Mouse (Mus musculus) cerebellum, adult 9-10 months (tissue): ENCODE results near the gene Micall1.

ENCODE experiments used
- DNase-seq: peaks from one replicate; pipeline ENCODE4 v3.0.0; 2022

Micall1 gene

GRCm38 (mm10) chr15:79108421-79109320 lies at the start of gene Micall1:
Gene Micall1 (plus strand): TSS chr15:79108898.
- peak; percentile 66 for DNase-seq

- no peak for DNase-seq
Observed at GRCm38 (mm10) chr15:79060887-79061565, 47.7 kb upstream of the Micall1 start.

GRCm38 (mm10) chr15:79062376-79063159 lies 46.1 kb upstream of the Micall1 start, which contains the start of gene Ankrd54:
Gene Ankrd54 (minus strand): TSS chr15:79062893.
- DNase-seq, result peak; percentile 100

GRCm38 (mm10) chr15:79063160-79063740 lies 45.4 kb upstream of the Micall1 start:
- no peak for DNase-seq

- peak; percentile 23 for DNase-seq
Observed at GRCm38 (mm10) chr15:79065086-79065770, 43.5 kb upstream of the Micall1 start.

- DNase-seq, result peak; percentile 15
Observed at GRCm38 (mm10) chr15:79066276-79066675, 42.4 kb upstream of the Micall1 start.

GRCm38 (mm10) chr15:79067631-79068030 lies 41.1 kb upstream of the Micall1 start:
- DNase-seq, result no peak

GRCm38 (mm10) chr15:79068416-79068815 lies 40.3 kb upstream of the Micall1 start:
- no peak for DNase-seq

- peak; percentile 74 for DNase-seq
Observed at GRCm38 (mm10) chr15:79071117-79072039, 37.3 kb upstream of the Micall1 start.

- DNase-seq, result no peak
Observed at GRCm38 (mm10) chr15:79073752-79074151, 34.9 kb upstream of the Micall1 start.

GRCm38 (mm10) chr15:79074446-79074845 lies 34.3 kb upstream of the Micall1 start:
- no peak for DNase-seq

- DNase-seq, result peak; percentile 82
Observed at GRCm38 (mm10) chr15:79074913-79075532, 33.7 kb upstream of the Micall1 start, which contains the start of gene Eif3l. Gene Eif3l (plus strand): TSS chr15:79075179.

- DNase-seq, result no peak
Observed at GRCm38 (mm10) chr15:79075658-79076365, 32.9 kb upstream of the Micall1 start.

GRCm38 (mm10) chr15:79079567-79079966 lies 29.1 kb upstream of the Micall1 start:
- no peak for DNase-seq

GRCm38 (mm10) chr15:79092284-79092683 lies 16.4 kb upstream of the Micall1 start:
- no peak for DNase-seq

- no peak for DNase-seq
Observed at GRCm38 (mm10) chr15:79093083-79093839, 15.4 kb upstream of the Micall1 start.

- no peak for DNase-seq
Observed at GRCm38 (mm10) chr15:79095483-79095882, 13.2 kb upstream of the Micall1 start.

GRCm38 (mm10) chr15:79096556-79096955 lies 12.1 kb upstream of the Micall1 start:
- no peak for DNase-seq

GRCm38 (mm10) chr15:79097135-79097534 lies 11.6 kb upstream of the Micall1 start:
- DNase-seq, result no peak
